8 mouse cellular contexts compared by ENCODE assay signal in genomic region chr1:185091816-185092558, GRCm38 (mm10).
DNase-seq lines count a peak whose midpoint lies in the region; ATAC-seq lines count a peak whose summit lies in the region.

No protein-coding gene starts in this region.

- H3K27ac ChIP-seq in intestine, embryonic 16.5 days (ENCODE audit: low read length) = no peak overlapping the region

- H3K36me3 ChIP-seq in intestine, embryonic 16.5 days (ENCODE audit: control insufficient read depth, insufficient read depth, low read length) = no peaks in the 10 kb centered on the region

- H3K9me3 ChIP-seq in intestine, embryonic 16.5 days (ENCODE audit: control insufficient read depth, low read length) = no peaks in the 10 kb centered on the region

- H3K27me3 ChIP-seq in intestine, embryonic 16.5 days (replicated peaks; ENCODE audit: control insufficient read depth, insufficient read depth, low read length) = no peaks in the 10 kb centered on the region

- H3K4me2 ChIP-seq in intestine, embryonic 16.5 days (ENCODE audit: low read depth, low read length) = peak overlapping the region; percentile 30; the same call in 1 of the 2 replicates

- H3K9ac ChIP-seq in intestine, embryonic 16.5 days (ENCODE audit: low read depth, low read length) = no peak overlapping the region

- 25% methylated on average over 21 of the region's 21 CpGs for WGBS in intestine, embryonic 16.5 days

- intact Hi-C loops in left cerebral cortex, postnatal 36 days (cut with DNase I) = no loop called here

- H3K4me1 ChIP-seq in intestine, embryonic 16.5 days (ENCODE audit: control insufficient read depth, insufficient read depth, low read length) = peaks cover 6% of the 10 kb centered on the region

- no peak overlapping the region for H3K4me3 ChIP-seq in intestine, embryonic 16.5 days (ENCODE audit: low read length)

- peak; percentile 78 for ATAC-seq in intestine, embryonic 16.5 days

- DNase-seq in embryo, embryonic 10.5 days (ENCODE audit: low spot score) = peak; percentile 19
- DNase-seq in embryo, embryonic 10 days (ENCODE audit: low spot score) = no peak
- DNase-seq in kidney, postnatal 10 days = peak; percentile 39
- DNase-seq in kidney, adult 8-10 months = no peak
- DNase-seq in R1 (ENCODE audit: low read depth, low spot score) = peak; percentile 24
- DNase-seq in ovary, postnatal 10 days (ENCODE audit: low spot score) = no peak
- no peak for DNase-seq in left cerebral cortex, postnatal 36 days (ENCODE audit: low spot score in 2 of 2)

Comparison
In these comparisons a context has a peak if more than half of its experiments do, and no peak if none do; other contexts are left out.
1. DNase-seq: peak in embryo, embryonic 10.5 days (single experiment), kidney, postnatal 10 days (single experiment) and R1 (single experiment); none in embryo, embryonic 10 days (single experiment), kidney, adult 8-10 months (0 of 2), ovary, postnatal 10 days (single experiment) and left cerebral cortex, postnatal 36 days (0 of 2).